Mouse (Mus musculus): ENCODE measurements around the gene Dpp8.
A peak's percentile ranks its signal among the peaks of the same experiment; 100 is the strongest.

The Dpp8 gene

DNA sequence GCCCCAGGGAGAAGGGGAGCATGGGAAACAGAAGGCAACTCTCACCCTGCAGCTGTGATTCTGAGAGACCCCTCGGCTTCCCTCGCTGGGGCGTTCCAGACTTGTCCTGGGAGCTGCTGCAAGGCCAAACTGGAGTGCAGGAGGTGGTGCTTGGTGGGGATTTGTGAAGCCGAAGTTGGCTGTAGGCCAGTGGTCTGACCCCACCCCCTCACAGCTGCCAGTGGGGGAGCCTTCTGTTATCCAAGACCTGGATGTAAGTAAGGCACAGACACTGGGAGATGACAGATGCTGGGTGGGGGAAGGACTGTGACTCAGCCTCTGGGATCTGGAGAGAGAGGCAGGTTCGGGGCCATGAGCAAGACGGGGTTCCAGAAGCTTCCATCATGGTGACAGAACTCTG, 62.0 kb downstream of the Dpp8 start:
- no peak for DNase-seq

DNA sequence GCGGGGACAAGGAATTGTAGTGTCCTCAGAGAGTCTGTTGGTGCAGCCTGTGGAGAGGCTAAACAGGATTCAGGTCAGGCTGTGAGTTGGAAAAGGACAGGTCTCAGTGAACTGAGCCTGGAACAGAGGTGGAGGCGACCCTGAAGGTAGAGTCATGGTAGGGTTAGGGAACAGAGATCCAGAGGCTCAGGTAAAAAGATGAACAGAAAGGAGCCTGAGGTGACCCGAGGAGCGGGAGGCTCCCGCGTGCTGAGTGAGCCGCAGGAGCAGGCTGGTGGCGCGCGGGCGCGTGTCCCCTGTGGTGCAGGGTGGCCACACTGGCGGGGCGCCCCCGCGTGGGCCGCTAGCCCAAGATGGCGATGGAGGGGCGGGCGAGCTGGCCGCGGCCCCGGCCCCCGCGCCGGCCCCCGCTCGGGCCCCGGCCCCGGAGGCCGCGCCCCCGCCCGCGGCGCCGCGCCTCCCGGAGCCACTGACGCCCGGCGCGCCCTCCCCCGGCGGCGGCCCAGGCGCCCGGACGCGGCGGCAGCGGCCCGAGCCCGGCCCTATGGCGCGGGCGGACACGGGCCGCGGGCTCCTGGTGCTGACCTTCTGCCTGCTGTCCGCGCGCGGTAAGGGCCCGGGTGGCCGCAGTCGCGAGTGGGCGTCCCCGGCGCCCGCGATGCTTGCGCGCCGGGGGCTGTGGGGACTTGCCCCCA, 68.9 kb downstream of the Dpp8 start, which contains the start of gene Igdcc4:
TSS of gene Igdcc4 (plus strand) at position 496 of the 695 bp plus-strand sequence.
- peak; percentile 27 for DNase-seq

DNA sequence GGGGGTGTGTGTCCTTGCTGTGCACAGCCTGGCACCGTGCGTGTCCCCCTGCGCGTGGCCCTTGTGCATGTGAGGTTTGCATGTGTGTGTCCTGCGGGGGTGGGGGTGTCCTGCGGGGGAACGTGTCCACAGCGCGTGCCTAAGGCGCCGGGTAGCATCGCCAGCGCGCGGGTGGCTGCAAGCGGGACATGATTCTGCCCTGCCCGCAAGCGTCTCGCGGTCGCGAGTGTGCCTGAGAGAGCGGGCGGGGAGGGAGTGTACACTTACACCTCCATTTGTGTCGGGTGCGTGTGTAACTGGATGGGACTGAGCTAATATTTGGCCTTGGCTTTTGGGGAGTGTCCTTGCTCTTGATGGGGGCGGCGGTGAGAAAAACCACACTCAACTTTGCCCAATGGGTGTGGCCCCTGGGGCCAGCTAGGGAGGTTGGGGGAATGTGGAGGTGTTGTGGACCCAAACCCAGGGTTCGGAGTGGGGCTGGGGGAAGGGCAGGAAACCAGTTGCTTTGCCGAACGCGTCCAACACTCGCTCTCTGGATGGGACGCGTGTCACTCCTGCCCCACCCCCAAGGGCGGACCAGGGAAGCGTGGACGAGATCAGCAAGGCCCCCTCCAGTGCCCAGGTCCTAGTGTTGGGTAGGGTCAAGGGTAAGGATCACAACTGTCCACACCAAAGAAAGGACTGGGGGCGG, 69.6 kb downstream of the Dpp8 start:
- peak; percentile 50 for DNase-seq

DNA sequence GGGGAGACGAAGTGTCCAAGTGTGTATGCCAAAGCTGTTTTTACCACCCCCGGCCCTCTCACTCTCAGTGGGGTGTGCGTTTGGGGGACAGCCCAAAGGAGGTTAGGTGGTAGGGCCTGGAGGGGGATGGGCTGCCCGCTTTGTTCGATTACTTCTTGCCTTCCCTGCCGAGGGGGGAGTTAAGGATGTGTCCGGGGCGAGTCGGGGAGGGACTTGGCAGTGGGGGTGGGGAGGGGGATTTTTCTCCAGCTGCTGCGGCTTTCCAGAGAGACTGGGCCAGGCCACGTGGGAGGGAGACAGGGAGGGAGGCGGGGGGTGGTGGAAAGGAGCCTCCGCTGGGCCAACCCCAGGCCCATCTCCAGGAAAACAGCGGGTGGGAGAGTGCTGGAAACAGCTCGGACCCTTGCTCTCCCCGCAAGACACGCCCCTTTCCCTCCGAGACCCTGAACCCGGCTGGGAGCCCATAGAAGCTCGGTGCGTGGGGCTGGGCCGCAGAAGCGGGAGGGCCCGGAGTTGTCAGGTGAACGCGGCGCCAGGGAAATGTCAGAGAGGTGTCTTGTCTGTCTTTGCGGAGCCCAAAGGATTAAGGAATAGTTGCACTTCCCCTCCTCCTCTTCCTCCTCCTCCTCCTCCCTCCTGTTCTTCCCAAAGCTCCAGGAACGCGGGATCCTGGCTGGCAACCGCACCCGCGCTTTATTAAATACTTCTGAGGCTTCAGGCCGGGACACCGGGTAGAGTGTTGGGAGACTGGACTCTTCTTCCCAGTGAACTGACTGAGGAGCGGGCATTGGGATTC, 70.4 kb downstream of the Dpp8 start:
- peak; percentile 49 for DNase-seq

DNA sequence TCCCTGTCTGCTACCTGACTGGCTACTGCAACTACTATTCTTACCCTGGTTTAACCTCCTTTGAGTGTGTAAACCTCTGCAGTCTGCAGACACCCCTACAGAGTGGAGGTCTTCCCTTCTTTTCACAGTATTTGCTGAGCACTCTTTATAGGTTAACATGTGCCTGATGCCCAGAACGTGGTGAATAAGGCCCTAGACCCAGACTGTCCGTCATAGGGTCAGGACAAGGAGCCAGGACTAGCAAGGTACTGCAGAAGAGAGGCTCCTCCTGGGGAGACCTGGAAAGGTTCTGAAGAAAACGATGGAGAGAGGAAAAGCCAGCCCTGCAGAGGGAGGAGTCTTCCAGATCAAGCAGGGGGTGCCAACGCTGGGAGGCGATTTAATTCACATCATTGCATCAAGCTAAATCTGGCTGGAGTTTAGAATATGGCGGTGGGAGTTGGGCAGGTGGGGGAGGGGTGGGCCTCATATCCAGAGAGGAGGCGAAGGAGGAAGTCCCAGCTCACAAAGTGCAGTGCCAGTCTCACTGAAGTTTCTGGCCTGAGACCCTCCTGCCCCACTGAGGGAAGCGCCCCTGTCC, 71.0 kb downstream of the Dpp8 start:
- no peak for DNase-seq

DNA sequence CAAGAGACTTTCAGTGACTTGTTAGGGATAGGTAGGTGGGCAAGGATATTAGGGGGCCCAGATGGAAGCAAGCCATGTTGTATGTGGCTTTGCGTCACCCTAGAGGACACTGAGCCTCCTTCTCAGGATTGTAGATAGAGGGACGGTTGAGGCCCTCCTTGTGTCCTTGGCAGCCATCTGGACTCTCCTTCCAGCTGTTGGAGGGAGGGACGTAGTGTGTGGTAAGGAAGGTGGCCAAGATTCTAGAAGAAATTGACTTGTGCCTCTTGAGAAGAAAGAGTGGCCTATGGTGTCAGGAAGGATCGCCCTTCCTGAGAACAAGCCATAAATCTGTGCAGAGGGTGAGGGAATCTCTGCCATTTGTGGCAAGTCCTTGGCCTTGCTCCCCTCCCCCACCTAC, 74.6 kb downstream of the Dpp8 start:
- DNase-seq = no peak

DNA sequence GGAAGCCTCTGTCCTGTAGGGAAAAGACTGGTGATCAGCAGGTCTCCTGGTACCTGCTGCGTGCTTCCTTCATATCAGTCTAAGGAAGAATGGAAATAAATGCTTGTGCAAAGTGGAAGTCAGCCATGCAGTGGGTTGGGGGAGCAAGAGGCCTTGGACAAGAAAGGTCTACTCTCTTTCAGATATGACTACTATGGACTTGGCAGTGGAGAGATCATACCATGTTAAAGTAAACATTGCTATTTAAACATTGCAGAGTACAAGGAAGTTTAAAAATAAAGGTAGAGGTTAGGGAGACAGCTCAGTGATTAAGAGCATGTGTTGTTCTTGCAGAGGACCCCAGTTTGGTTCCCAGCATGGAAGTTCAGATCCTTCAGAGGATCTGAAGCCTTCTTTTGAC, 75.7 kb downstream of the Dpp8 start:
- no peak for DNase-seq

DNA sequence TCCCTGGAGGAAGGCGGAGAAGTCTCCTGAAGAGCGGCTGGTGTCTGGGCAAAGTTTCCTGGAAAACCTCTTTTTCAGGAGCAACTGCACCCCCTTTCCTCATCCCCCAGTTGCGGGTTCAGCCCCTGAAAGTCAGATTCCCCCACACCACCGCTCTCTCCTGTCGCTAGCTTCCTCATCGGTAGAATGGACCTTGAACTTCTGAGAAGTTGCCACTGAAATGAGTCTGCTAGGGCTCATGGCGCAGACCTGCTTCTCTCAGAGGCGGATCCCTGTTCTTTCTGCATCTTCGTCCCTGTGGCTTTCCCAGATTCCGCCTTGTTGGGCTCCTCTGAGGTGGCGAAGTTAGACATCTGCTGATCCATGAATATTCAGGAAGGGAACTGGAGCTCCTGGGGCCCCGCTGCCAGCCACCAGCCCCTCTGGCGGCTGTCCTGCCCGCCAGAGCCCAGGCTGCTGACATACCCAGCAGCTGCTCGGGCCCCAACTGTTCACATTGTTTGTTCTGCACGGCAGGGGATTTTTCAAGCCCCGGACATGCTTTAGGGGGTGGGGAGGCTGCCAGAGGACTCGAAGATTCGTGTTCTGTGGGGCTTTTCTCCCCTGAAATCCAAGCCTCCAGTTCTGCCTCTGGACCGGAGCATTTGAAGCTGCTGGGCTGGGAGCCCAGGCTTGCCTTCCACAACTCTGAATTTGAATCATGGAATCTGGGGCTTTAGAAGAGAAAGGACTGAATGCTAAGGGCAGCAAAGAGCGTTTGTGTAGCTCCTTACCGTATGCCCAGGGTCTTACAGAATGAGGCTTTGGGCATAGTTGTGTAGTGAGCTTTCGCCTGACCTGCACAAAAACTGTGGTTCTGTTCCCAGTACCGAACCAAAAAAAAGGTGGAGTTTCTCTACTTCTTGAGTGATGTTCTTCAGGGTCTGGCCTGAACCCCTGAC, 77.2 kb downstream of the Dpp8 start:
- DNase-seq = peak; percentile 50

DNA sequence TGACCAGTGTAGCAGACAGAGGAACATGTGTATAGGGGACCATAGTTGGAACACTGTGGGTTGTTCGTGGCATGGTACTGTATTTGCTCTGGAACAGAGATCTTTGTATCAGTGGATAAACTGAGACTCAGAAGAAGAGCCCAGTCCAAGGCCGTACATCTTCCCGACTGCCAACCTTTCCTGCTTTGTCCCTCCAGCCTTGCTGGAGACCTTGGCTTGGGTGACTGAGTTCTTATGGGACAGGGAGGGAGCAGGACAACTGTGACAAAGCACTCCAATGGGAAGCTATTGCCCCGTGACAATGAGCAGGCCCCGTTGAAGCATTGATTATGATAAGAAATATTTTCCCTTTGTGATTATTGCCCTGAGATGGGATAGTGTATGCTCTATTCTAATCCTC, 79.5 kb downstream of the Dpp8 start:
- no peak for DNase-seq

DNA sequence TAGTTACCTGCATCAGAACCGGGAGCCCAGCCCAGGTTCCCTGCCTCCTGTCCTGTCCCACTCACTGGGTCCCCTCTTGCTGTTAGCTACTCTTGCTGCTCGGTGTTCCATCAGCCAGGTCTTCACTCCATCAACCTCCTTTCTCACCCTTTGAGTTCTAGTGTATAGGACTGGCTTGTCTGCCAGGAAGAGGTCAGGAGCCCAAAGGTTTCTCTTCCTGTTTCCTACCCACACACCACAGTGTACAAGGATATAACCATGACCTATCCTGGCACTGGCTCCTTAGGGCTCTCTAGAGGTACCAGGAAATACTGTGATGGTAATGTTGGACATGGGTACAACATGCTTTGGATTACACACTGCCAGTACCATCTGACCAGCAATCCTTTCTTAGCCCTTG, 81.5 kb downstream of the Dpp8 start:
- no peak for DNase-seq

DNA sequence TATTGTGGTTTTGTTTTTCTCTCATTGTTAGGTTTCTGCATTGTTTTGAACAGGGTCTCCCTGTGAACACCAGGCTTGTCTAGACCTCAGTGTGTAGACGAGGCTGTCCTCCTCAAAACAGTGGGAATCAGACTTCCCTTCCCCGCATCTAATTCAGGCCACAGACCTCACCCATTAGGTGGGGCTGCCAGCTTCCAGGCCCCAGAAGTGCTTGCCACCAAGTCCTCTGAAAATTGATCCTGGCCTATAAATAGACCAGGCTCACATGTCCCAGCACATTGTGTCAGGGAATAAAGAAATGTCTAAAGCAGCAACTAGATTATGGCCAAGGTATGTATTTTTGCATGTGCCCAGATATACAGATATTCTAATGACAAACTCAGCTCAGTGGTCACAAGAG, 83.7 kb downstream of the Dpp8 start:
- DNase-seq = no peak

DNA sequence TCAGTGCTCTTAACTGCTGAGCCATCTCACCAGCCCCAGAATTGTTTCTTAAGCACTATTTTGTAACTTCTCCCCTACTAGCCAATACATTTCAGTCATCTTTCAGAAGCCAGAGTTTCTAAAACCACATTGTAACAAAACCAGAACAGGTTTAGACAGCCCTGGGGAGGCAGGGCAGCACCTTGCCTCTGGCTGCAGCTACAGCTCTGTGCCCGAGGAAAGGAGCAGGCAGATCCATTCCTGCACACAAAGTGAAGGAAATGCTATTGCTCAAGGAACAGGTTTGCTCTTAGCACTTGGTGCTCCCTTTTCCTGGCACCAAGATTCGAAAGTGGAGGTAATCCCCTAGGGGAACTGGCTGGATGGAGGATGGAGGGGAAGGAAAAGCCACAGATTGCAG, 85.3 kb downstream of the Dpp8 start:
- no peak for DNase-seq

DNA sequence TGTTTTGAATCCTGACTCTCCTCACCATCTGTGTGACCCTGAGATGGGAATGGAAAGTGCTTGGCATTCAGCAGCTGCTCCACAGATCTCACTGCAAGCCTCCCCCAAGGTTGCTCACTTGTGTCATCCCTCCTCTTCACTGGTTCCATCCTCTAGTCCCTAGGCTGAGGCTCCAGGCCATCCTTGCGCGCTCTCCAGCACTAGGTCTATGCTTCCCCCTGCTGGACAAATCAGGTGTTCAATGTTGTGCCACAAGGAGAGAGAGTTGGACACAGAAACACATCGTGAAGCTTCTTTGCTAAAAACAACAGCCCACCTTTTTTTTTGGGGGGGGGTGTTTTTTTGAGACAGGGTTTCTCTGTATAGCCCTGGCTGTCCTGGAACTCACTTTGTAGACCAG, 88.7 kb downstream of the Dpp8 start:
- peak; percentile 57 for DNase-seq

DNA sequence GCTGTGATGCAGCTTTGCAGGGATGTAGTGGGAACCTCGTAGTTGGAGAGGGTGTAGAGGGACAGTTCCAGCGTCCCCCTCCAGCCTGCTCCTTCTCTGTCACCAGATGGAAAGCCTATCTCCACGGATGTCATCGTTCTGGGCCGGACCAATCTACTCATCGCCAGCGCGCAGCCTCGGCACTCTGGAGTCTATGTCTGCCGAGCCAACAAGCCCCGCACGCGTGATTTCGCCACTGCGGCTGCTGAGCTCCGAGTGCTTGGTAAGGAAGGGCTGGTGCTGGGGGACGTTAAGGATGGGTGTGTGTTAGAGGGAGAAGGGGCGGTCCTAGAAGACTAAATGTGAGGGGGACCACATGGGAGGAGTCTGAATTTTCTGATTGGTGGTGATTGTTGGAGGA, 90.3 kb downstream of the Dpp8 start:
- DNase-seq = no peak

DNA sequence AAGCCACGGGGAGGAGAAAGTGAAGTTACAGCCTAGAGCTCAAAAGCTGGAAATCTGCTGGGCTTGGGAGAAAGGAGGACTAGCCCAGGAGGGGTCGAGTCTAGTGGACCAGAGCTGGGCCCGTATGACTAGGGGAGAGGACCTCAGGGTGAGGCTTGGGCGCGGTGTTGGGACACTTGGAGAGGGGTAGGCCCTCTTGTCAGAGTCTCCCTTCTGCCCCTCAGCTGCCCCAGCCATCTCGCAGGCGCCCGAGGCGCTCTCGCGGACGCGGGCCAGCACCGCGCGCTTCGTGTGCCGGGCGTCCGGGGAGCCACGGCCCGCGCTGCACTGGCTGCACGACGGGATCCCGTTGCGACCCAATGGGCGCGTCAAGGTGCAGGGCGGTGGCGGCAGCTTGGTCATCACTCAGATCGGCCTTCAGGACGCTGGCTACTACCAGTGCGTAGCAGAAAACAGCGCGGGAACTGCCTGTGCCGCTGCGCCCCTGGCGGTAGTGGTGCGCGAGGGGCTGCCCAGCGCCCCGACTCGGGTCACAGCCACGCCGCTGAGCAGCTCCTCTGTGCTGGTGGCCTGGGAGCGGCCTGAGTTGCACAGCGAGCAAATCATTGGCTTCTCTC, 91.4 kb downstream of the Dpp8 start:
- DNase-seq = peak; percentile 37

DNA sequence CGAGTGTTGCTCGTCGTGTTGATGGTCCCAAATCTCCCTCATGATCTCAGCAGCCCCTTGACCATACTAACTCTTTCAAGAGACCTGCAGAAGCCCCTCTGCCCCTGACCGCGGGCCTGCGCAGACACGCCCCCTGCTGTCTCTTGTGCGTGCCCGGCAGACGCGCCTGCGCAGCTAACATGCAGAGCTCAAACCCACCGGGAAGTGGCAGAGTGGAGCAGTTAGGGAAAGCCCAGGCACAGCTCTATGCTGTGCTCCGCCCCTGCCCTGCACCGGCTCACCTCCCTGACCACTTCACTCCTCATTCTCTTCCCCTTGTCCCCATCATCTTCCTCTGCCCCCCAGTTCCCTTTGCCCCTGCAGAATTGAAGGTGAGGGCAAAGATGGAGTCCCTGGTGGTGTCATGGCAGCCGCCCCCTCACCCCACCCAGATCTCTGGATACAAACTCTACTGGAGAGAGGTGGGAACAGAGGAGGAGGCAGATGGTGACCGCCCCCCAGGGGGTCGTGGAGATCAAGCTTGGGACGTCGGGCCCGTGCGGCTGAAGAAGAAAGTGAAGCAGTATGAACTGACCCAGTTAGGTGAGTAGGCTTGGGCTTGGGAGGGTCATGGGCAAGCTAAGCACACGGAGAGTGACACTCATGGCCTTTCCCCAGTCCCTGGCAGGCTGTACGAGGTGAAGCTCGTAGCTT, 96.1 kb downstream of the Dpp8 start:
- DNase-seq = no peak

DNA sequence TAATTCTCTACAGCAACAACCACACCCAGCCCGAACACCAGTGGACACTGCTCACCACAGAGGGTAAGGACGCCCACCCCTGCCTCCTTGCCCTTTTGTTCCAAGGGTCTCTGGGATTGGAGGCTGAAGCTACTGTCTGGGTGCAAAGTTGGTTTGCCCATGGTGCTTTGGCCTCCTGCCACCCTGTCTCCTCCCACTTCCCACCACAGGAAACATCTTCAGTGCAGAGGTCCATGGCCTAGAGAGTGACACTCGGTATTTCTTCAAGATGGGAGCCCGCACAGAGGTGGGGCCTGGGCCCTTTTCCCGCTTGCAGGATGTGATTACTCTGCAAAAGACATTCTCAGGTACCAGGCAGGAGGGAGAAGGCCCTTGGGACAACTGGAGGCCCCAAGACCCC, 99.5 kb downstream of the Dpp8 start:
- no peak for DNase-seq

Measured in cerebellum, adult 9-11 months (tissue).